Mouse (Mus musculus) MEL (cell line): ENCODE results near the gene Mitf. TPM values are rescaled to one million over a fixed set of nuclear protein-coding genes. Genes with fewer than 3 reads are reported as not detected.

Source experiments
- DNase-seq: peaks from one replicate; pipeline ENCODE4 v3.0.0; 2011; ENCODE audit warnings: low read depth, low spot score
- H3K27ac ChIP-seq: 2 replicates; pipeline ENCODE4 v1.5.1; 2012; ENCODE audit warnings: low read depth, mild to moderate bottlenecking, control low read depth, low read length, moderate library complexity; ENCODE audit not compliant: control insufficient read depth
- H3K27me3 ChIP-seq, 2 experiments: fragments of 150-350 bp in 1 of 2; sonication (generic) in 1 of 2; 2 replicates each; pipeline ENCODE4 v1.6.1; 2012; ENCODE audit warnings: low read length in 2 of 2, mild to moderate bottlenecking in 2 of 2, improper control_type of control experiment in 1 of 2, moderate library complexity in 1 of 2; ENCODE audit not compliant: insufficient read depth in 2 of 2, control insufficient read depth in 1 of 2
- H3K36me3 ChIP-seq, 2 experiments: 2 replicates each; pipeline ENCODE4 v1.6.1; 2012 to 2014; ENCODE audit warnings: low read length in 2 of 2, improper control_type of control experiment in 1 of 2, inconsistent platforms in 1 of 2, mild to moderate bottlenecking in 1 of 2; ENCODE audit not compliant: insufficient read depth in 2 of 2, control insufficient read depth in 1 of 2
- H3K4me1 ChIP-seq, 2 experiments: fragments of 150-350 bp in 1 of 2; sonication (generic) in 1 of 2; 2 replicates each; pipeline ENCODE4 v1.6.1; 2012; ENCODE audit warnings: low read length in 2 of 2, improper control_type of control experiment in 1 of 2, mild to moderate bottlenecking in 1 of 2; ENCODE audit not compliant: insufficient read depth in 2 of 2, control insufficient read depth in 1 of 2
- H3K4me3 ChIP-seq, 2 experiments: fragments of 150-350 bp in 1 of 2; sonication (generic) in 1 of 2; 2 replicates each; pipeline ENCODE4 v1.5.1; 2012; ENCODE audit warnings: low read depth in 2 of 2, low read length in 2 of 2, mild to moderate bottlenecking in 2 of 2, moderate library complexity in 2 of 2, control low read depth in 1 of 2, improper control_type of control experiment in 1 of 2; ENCODE audit not compliant: control insufficient read depth in 1 of 2, insufficient read depth in 1 of 2
- H3K79me2 ChIP-seq: 2 replicates; pipeline ENCODE4 v1.6.1; 2012; ENCODE audit warnings: mild to moderate bottlenecking, low read length, moderate library complexity; ENCODE audit not compliant: control insufficient read depth, poor library complexity, insufficient read depth
- H3K9ac ChIP-seq: 2 replicates; pipeline ENCODE4 v1.6.1; 2012; ENCODE audit warnings: low read depth, mild to moderate bottlenecking, control low read depth, low read length, moderate library complexity; ENCODE audit not compliant: control insufficient read depth, poor library complexity, severe bottlenecking
- H3K9me3 ChIP-seq: fragments of 150-350 bp; sonication (generic); replicated peaks from 2 replicates; pipeline ENCODE4 v1.6.1; 2012; ENCODE audit warnings: mild to moderate bottlenecking, low read length, improper control_type of control experiment, moderate library complexity; ENCODE audit not compliant: insufficient read depth
- BHLHE40 ChIP-seq: IDR thresholded peaks from 2 replicates; pipeline ENCODE4 v1.6.1; 2012; ENCODE audit warnings: low read depth, mild to moderate bottlenecking, inconsistent platforms, low read length, improper control_type of control experiment, borderline replicate concordance
- CHD1 ChIP-seq: IDR thresholded peaks from 2 replicates; pipeline ENCODE4 v1.6.1; 2012; ENCODE audit warnings: low read depth, mild to moderate bottlenecking, inconsistent platforms, low read length, improper control_type of control experiment
- CHD2 ChIP-seq: IDR thresholded peaks from 2 replicates; pipeline ENCODE4 v1.6.1; 2011; ENCODE audit warnings: low read length, improper control_type of control experiment
- CTCF ChIP-seq, 3 experiments: IDR thresholded peaks in 2 of 3; conservative IDR thresholded peaks in 1 of 3; 2 replicates each; pipeline ENCODE4 v1.5.1; 2011 to 2012; ENCODE audit warnings: low read length in 3 of 3, low read depth in 2 of 3, mild to moderate bottlenecking in 2 of 3, improper control_type of control experiment in 1 of 3, inconsistent platforms in 1 of 3, mixed read lengths in 1 of 3, moderate library complexity in 1 of 3; ENCODE audit not compliant: control insufficient read depth in 1 of 3, insufficient read depth in 1 of 3, poor library complexity in 1 of 3, severe bottlenecking in 1 of 3
- E2F4 ChIP-seq: IDR thresholded peaks from 2 replicates; pipeline ENCODE4 v1.6.1; 2011; ENCODE audit warnings: low read depth, low read length, improper control_type of control experiment, borderline replicate concordance
- ELF1 ChIP-seq: IDR thresholded peaks from 2 replicates; pipeline ENCODE4 v1.6.1; 2014; ENCODE audit warnings: low read depth, mild to moderate bottlenecking, inconsistent platforms, low read length, improper control_type of control experiment, moderate library complexity
- EP300 ChIP-seq, 2 experiments: IDR thresholded peaks; 2 replicates each; pipeline ENCODE4 v1.6.1; 2011; ENCODE audit warnings: improper control_type of control experiment in 2 of 2, low read length in 2 of 2, low read depth in 1 of 2, mild to moderate bottlenecking in 1 of 2
- ETS1 ChIP-seq: IDR thresholded peaks from 2 replicates; pipeline ENCODE4 v1.6.1; 2012; ENCODE audit warnings: low read depth, mild to moderate bottlenecking, inconsistent platforms, low read length, improper control_type of control experiment, moderate library complexity
- GABPA ChIP-seq: IDR thresholded peaks from 2 replicates; pipeline ENCODE4 v1.6.1; 2012; ENCODE audit warnings: low read depth, mild to moderate bottlenecking, inconsistent platforms, low read length, improper control_type of control experiment, moderate library complexity
- GATA1 ChIP-seq: IDR thresholded peaks from 2 replicates; pipeline ENCODE4 v1.6.1; 2011; ENCODE audit warnings: low read depth, low read length, improper control_type of control experiment
- HCFC1 ChIP-seq: IDR thresholded peaks from 2 replicates; pipeline ENCODE4 v1.6.1; 2012; ENCODE audit warnings: low read depth, mild to moderate bottlenecking, inconsistent platforms, low read length, improper control_type of control experiment, moderate library complexity
- JUND ChIP-seq: IDR thresholded peaks from 2 replicates; pipeline ENCODE4 v1.6.1; 2011; ENCODE audit warnings: low read depth, mild to moderate bottlenecking, improper control_type of control experiment, low read length
- KAT2A ChIP-seq: conservative IDR thresholded peaks from 2 replicates; pipeline ENCODE4 v1.6.1; 2012; ENCODE audit warnings: low read depth, low read length, improper control_type of control experiment, inconsistent platforms
- MAX ChIP-seq: IDR thresholded peaks from 2 replicates; pipeline ENCODE4 v1.6.1; 2011; ENCODE audit warnings: low read length, improper control_type of control experiment
- MAZ ChIP-seq: IDR thresholded peaks from 2 replicates; pipeline ENCODE4 v1.6.1; 2012; ENCODE audit warnings: low read depth, mild to moderate bottlenecking, inconsistent platforms, low read length, improper control_type of control experiment
- MXI1 ChIP-seq: IDR thresholded peaks from 2 replicates; pipeline ENCODE4 v1.6.1; 2011; ENCODE audit warnings: mild to moderate bottlenecking, low read depth, low read length, improper control_type of control experiment
- MYB ChIP-seq: IDR thresholded peaks from 2 replicates; pipeline ENCODE4 v1.6.1; 2011; ENCODE audit warnings: mild to moderate bottlenecking, low read depth, low read length, improper control_type of control experiment
- MYC ChIP-seq: IDR thresholded peaks from 2 replicates; pipeline ENCODE4 v1.6.1; 2011; ENCODE audit warnings: low read depth, mild to moderate bottlenecking, low read length, improper control_type of control experiment, moderate library complexity
- NRF1 ChIP-seq: IDR thresholded peaks from 2 replicates; pipeline ENCODE4 v1.6.1; 2014; ENCODE audit warnings: low read depth, mild to moderate bottlenecking, inconsistent platforms, low read length, improper control_type of control experiment, moderate library complexity; ENCODE audit not compliant: poor library complexity, insufficient read depth, severe bottlenecking
- POLR2AphosphoS2 ChIP-seq: IDR thresholded peaks from 2 replicates; pipeline ENCODE4 v1.6.1; 2011; ENCODE audit warnings: low read length, improper control_type of control experiment
- POLR2AphosphoS5 ChIP-seq: IDR thresholded peaks from 2 replicates; pipeline ENCODE4 v1.6.1; 2012; ENCODE audit warnings: low read depth, borderline replicate concordance, mild to moderate bottlenecking, inconsistent platforms, low read length, moderate library complexity, mixed read lengths
- RCOR1 ChIP-seq: IDR thresholded peaks from 2 replicates; pipeline ENCODE4 v1.6.1; 2012; ENCODE audit warnings: low read depth, mild to moderate bottlenecking, inconsistent platforms, low read length, improper control_type of control experiment
- SIN3A ChIP-seq: IDR thresholded peaks from 2 replicates; pipeline ENCODE4 v1.6.1; 2012; ENCODE audit warnings: low read length, improper control_type of control experiment, inconsistent platforms
- TAL1 ChIP-seq: IDR thresholded peaks from 2 replicates; pipeline ENCODE4 v1.6.1; 2012; ENCODE audit warnings: mild to moderate bottlenecking, inconsistent platforms, low read length, moderate library complexity, mixed read lengths
- TCF12 ChIP-seq: IDR thresholded peaks from 2 replicates; pipeline ENCODE4 v1.6.1; 2014; ENCODE audit warnings: low read depth, mild to moderate bottlenecking, inconsistent platforms, low read length, improper control_type of control experiment, moderate library complexity
- UBTF ChIP-seq: IDR thresholded peaks from 2 replicates; pipeline ENCODE4 v1.6.1; 2012; ENCODE audit warnings: low read depth, mild to moderate bottlenecking, inconsistent platforms, low read length, improper control_type of control experiment, moderate library complexity, borderline replicate concordance; ENCODE audit not compliant: insufficient read depth
- ZC3H11A ChIP-seq: IDR thresholded peaks from 2 replicates; pipeline ENCODE4 v1.6.1; 2012; ENCODE audit warnings: low read depth, mild to moderate bottlenecking, inconsistent platforms, low read length, improper control_type of control experiment
- ZKSCAN1 ChIP-seq: IDR thresholded peaks from 2 replicates; pipeline ENCODE4 v1.6.1; 2012; ENCODE audit warnings: low read depth, mild to moderate bottlenecking, inconsistent platforms, low read length, improper control_type of control experiment, moderate library complexity
- ZMIZ1 ChIP-seq: IDR thresholded peaks from 2 replicates; pipeline ENCODE4 v1.6.1; 2012; ENCODE audit warnings: low read depth, mild to moderate bottlenecking, inconsistent platforms, low read length, improper control_type of control experiment, moderate library complexity
- ZNF384 ChIP-seq: IDR thresholded peaks from 2 replicates; pipeline ENCODE4 v1.6.1; 2012; ENCODE audit warnings: low read depth, mild to moderate bottlenecking, inconsistent platforms, low read length, improper control_type of control experiment
- polyA plus RNA-seq, 2 experiments: library from polyadenylated mRNA; stranded (reverse) in 1 of 2; unstranded in 1 of 2; fragments of >175 nt in 1 of 2; fragments of >200 nt in 1 of 2; gene quantifications; 2 replicates each; pipeline versions ENCODE4 v1.2.1 to v1.2.4; 2012; ENCODE audit warnings: low replicate concordance in 2 of 2, low read depth in 1 of 2; ENCODE audit not compliant: insufficient read length in 2 of 2, insufficient read depth in 1 of 2, missing spikeins in 1 of 2
- total RNA-seq: library from RNA; depleted of rRNA; stranded (reverse); fragments of 300-350 nt; gene quantifications from 2 replicates; pipeline ENCODE4 v1.2.3, GENCODE M21; 2012

The Mitf gene
- total and polyA plus RNA-seq, 3 experiments, result 1.8 to 2.1 TPM; not detected in 1

- Histone ChIP-seq H3K27ac (no peak overlapping the region), H3K9ac (no peak overlapping the region), H3K36me3 (peaks cover 0 to 39% of the 10 kb centered on the region in 2 experiments; a peak in 2 of 4 replicates), H3K9me3 (no peaks in the 10 kb centered on the region), H3K27me3 (no peaks in the 10 kb centered on the region), H3K79me2 (no peaks in the 10 kb centered on the region), H3K4me3 (no peak overlapping the region), H3K4me1 (peaks cover 22 to 23% of the 10 kb centered on the region in 2 experiments)
- no peak for DNase-seq
- TF ChIP-seq ZMIZ1, result no peak
- TF ChIP-seq ZC3H11A, result no peak
- TF ChIP-seq RCOR1, result no peak
- no peak for TF ChIP-seq NRF1
- TF ChIP-seq KAT2A, result no peak
- no peak for TF ChIP-seq UBTF
- TF ChIP-seq GATA1, result no peak
- no peak for TF ChIP-seq MXI1
- no peak for TF ChIP-seq TCF12
- no peak for TF ChIP-seq JUND
- TF ChIP-seq EP300 (IDR thresholded peaks at IDR 0.05; ENCODE audit: low read depth in 1 of 2, low read length in 2 of 2), result no peak
- no peak for TF ChIP-seq SIN3A
- no peak for TF ChIP-seq GABPA
Measured at GRCm38 (mm10) chr6:97885606-97886005, 78.8 kb downstream of the Mitf start.

GRCm38 (mm10) chr6:97887893-97888292, 81.0 kb downstream of the Mitf start:
- no peaks in the 10 kb centered on the region for H3K27me3 ChIP-seq
- peaks cover 0 to 33% of the 10 kb centered on the region in 2 experiments; a peak in 2 of 4 replicates for H3K36me3 ChIP-seq
- peak; percentile 82 for DNase-seq
- H3K9ac ChIP-seq, result no peak overlapping the region; the same call in 1 of the 2 replicates
- peak overlapping the region; percentile 79 for H3K27ac ChIP-seq
- H3K4me1 ChIP-seq, result peaks cover 18 to 21% of the 10 kb centered on the region in 2 experiments
- no peaks in the 10 kb centered on the region for H3K79me2 ChIP-seq
- H3K4me3 ChIP-seq, result no peak overlapping the region
- H3K9me3 ChIP-seq, result no peaks in the 10 kb centered on the region
- peak; percentile 92 for TF ChIP-seq TCF12
- no peak for TF ChIP-seq ZC3H11A
- TF ChIP-seq NRF1, result no peak
- peak; percentile 72 for TF ChIP-seq SIN3A
- no peak for TF ChIP-seq E2F4
- TF ChIP-seq MAZ, result peak; percentile 78; the same call in 1 of the 2 replicates
- no peak for TF ChIP-seq GABPA
- TF ChIP-seq UBTF, result no peak
- no peak for TF ChIP-seq HCFC1
- no peak for TF ChIP-seq KAT2A
- no peak for TF ChIP-seq POLR2AphosphoS5
- TF ChIP-seq ZNF384, result no peak
- TF ChIP-seq ZKSCAN1, result no peak
- TF ChIP-seq BHLHE40, result 0 out of 2 replicates have a peak, but pooled peaks have one; percentile 44
- no peak for TF ChIP-seq CTCF (IDR thresholded peaks at IDR 0.05 in 2 of 3, conservative IDR thresholded peaks at IDR 0.05 in 1 of 3; ENCODE audit: control insufficient read depth in 1 of 3, insufficient read depth in 1 of 3, low read depth in 2 of 3, low read length in 3 of 3, poor library complexity in 1 of 3, severe bottlenecking in 1 of 3)
- TF ChIP-seq CHD2, result 0 out of 2 replicates have a peak, but pooled peaks have one; percentile 27
- TF ChIP-seq ELF1, result 0 out of 2 replicates have a peak, but pooled peaks have one; percentile 39
- no peak for TF ChIP-seq MYB
- peak; percentile 81 for TF ChIP-seq ETS1
- TF ChIP-seq JUND, result no peak; the same call in 1 of the 2 replicates
- 0 out of 2 replicates have a peak, but pooled peaks have one; percentile 39 for TF ChIP-seq MAX
- peak; percentile 51; the same call in 1 of the 2 replicates for TF ChIP-seq TAL1
- no peak for TF ChIP-seq CHD1
- peak; percentile 38; the same call in 1 of the 2 replicates for TF ChIP-seq MYC
- peak; percentile 93 for TF ChIP-seq GATA1
- TF ChIP-seq POLR2AphosphoS2, result no peak
